Mouse (Mus musculus) right cerebral cortex, postnatal 25 days (tissue): ENCODE data around the gene Clk3.
A peak's percentile ranks its signal among the peaks of the same experiment; 100 is the strongest.

ENCODE experiments used
- DNase-seq: peaks from one replicate; pipeline ENCODE4 v3.0.0; 2022

The Clk3 gene

DNA sequence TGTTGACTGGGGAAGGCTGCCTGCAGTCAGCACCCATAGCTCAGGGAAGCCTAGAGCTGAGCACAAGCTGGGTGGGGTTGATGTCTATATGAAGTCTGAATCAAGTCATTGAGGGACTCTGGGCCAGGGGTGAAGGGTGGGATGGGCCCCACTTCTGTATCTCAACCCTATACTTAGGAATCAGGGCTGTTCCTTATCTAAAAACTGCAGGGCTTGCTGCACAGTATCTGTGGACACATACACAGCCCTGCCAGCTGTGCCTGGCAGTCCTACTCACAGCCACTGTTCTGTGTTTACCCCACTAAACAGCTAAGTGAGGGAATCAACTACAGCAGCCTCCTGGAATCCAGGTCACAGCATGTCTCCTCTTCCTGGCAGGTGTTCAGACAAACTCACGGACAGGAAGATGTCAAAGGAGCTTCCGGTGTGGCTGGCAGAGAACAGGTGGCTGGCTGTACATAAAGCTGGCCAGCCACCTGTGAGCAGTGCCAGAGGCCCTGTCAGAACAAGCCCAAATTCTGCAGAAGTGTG lies 3.9 kb upstream of the Clk3 start:
- no peak for DNase-seq

DNA sequence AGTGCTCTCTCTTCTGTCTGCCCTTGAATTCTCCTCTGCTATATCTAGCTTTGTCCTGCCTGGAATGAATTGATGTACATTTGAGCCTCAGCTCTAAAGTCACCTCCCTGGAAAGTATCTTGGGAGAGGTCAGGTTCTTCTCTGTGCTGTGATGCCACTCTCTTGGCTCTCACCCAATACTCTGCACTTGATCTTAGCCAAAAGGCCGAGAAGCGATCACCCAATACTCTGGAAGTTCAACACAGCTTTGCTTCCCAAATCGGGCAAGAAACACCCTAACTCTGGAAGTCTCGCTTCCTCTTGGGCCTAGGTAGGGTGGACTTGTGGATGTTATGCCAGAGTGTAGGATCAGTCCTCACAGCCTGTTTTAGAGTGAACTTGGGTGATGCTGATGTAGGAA lies 1.6 kb upstream of the Clk3 start:
- DNase-seq = no peak

DNA sequence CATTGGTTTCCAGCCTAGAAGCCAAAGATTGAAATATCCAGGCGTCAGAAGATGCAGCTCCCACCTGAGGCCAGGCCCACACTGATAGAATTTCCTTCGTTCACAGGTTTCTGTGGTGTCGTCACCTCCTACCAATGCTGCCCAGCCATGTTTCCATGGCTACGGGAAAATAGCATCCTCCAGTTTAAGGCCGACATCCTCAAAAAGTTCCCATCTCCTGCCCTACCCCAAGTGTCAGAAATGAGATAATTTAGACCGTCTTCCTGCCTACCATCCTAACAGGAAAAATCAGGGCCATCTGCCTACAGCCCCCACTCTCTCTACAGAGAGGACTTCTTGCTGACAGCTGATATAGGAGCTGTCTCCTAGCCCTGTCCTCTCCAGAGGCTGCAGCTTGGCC lies 771 bp upstream of the Clk3 start:
- no peak for DNase-seq

DNA sequence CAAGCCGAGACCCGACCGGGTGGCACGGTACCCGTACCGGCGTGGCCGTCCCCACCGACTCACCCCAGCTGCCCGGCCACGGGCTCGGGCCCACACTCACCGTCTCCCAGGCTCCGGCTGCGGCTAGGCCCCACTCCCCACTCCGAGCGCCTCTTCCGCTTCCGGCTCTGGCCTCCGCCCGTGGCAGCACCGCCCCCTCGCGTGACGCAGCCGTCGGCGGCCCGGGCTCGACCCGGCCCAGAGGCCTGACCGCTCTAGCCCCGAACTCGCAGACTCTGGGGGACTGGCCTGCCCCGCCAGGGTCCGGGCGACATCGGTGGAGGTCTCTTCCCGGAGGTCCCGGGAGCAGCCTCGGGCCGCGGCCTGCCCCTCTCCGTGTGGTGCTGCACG lies 691 bp downstream of the Clk3 start:
- DNase-seq = peak; percentile 96

GRCm38 (mm10) chr9:57764147-57764973 lies 1.3 kb downstream of the Clk3 start:
- peak; percentile 77 for DNase-seq

DNA sequence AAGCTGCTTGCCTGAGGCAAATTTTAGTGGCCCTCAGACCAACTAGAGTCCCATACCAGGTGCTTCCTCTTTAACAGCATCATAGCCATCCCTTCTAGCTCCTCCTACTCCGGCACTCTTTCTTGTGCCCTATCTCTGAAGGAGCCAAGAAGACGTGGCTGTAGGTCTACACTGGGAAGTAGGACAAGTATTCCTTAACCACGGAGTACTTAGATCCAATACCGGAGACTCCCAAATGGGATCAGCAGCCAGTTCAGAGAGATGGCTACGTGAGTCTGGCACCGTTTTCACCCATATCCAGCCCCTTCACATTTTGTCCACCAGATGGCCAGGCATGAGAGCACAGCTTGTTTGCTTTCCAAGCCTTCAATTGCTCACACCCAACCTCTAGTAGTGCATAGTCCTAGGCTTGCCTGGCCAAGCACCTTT lies 3.1 kb downstream of the Clk3 start:
- DNase-seq = no peak

- no peak for DNase-seq
Observed at GRCm38 (mm10) chr9:57761563-57762551, 3.8 kb downstream of the Clk3 start.

DNA sequence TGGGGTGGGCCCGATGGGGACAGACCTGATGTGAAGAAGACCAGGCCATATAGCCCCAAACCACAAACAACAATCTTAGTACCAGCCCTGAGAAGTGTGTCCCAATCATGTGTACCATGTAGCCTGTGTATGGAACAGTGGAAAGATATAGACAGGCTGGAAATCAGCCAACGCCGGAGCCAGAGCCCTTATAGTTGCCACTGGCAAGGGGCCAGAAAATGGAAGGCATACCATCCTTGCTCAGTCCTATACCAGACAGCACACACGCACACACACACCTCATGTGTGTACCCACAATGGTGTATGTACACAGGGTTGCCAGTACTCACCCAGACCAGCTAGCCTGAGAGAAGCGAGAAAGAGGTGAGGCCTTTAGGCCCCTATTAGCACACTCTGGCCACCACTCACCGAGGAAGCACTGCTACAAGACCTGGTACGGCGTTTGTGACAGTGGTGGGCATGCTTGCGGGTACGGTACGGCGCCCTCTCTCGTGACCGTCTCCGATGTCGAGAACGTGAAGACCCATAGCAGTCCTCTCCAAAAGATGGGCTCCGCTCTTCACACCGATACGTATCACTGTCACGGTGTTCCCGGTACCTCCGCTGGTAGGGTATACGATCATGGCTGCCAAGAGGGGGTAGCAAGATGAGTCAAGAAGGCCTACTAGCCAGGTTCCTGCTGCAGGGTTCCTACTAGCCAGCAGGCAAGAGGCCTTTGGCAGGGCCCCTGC lies 5.1 kb downstream of the Clk3 start:
- DNase-seq = no peak

- DNase-seq = peak; percentile 56
Observed at GRCm38 (mm10) chr9:57759289-57759688, 6.4 kb downstream of the Clk3 start.

DNA sequence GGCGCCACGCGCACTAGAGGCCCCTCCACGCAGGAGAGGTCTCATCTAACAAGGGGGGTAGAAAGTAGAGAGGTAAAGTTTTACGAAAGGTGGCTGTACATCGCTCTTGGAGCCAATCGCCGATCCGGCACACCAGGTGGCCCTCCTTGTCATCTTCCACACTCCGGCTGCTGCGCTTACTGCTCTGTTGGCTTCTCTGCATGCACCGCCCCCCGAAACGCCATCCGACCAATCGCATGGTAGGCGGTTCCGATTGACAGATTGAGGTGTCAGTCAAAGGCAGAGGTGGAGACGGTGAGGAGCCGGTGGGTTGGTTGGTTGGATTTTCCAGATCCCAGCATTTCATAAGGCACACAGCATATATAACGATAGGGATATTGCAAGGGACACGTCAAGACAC lies 7.1 kb downstream of the Clk3 start:
- no peak for DNase-seq

- DNase-seq = no peak
Observed at GRCm38 (mm10) chr9:57757578-57757977, 8.1 kb downstream of the Clk3 start.

DNA sequence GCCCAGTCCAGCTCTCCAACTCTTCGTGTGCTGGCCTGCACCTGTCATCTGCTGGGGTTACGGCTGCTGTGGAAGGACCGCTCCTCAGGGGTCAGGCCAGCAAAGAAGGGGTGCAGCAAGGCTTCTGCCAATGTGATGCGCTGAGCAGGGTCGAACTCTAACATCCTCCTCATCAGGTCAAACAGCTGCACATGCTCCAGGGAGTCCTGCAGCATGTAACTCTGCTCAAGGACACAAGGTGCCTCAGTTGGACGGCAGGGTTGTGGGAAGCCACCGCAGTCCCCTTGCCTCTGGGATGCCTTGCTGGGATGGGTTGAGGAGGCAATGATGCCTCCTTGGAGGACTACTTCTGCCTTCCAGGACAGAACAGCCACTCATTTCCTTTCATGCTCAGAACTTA lies 14.8 kb downstream of the Clk3 start:
- no peak for DNase-seq

- no peak for DNase-seq
Observed at GRCm38 (mm10) chr9:57748831-57749230, 16.8 kb downstream of the Clk3 start.

GRCm38 (mm10) chr9:57748137-57748536 lies 17.5 kb downstream of the Clk3 start:
- no peak for DNase-seq

DNA sequence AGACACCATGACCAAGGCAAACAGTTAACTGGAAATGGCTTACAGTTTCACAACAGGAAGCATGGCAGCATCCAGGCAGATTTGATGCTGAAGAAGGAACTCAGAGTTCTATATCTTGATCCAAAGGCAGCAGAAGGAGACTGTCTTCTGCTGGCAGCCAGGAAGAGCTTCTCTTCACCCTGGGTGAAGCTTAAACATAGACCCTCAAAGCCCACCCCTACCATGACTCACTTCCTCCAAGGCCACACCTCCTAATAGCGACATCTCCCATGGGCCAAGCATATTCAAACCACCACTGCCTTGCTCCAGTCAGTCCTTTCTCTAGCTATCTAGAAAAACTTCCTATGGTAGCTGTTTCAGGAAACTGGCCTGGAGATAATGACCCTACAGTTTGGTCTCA lies 18.6 kb downstream of the Clk3 start:
- DNase-seq = no peak

DNA sequence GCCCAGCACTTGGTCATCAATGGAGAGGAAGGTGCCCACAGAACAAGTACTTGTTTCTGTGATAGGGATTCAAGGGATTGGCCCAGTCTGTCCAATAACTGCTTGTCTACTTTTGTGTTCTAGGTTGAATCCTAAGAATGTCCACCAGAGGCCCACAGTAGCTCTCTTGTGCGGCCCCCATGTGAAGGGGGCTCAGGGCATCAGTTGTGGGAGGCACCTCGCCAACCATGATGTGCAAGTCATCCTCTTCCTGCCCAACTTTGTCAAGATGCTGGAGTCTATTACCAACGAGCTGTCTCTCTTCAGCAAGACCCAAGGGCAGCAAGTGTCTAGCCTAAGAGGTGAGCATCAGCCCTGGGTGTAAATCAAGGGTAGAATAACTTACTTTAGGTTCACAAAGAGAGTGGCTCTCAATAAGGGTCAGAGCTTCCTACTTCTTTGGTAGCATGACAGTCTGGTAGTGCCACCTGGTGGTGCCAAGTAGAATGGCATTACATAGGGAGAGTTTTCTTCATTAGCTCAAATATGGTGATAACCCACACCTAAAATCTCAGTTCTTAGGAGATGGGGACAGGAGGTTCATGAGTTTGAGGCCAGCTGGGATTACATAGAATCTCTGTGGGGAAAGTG lies 21.1 kb downstream of the Clk3 start:
- DNase-seq = no peak

DNA sequence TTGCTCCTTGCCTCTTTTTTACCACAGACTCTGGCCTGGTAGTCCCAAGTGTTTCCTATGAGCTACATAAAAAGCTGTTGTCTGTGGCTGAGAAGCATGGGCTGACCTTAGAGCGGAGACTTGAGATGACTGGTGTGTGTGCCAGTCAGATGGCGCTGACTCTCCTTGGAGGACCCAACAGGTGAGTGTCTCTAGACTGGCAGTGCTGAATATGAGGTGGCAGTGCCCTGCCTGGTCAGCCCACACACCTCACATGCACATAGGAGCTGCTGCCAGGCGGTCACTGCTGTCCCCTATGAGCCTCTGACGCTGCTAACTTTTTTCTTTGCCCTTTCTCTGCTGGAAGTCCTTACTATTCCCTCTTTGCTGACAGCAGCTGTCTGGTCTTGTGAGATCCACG lies 25.8 kb downstream of the Clk3 start:
- no peak for DNase-seq

DNA sequence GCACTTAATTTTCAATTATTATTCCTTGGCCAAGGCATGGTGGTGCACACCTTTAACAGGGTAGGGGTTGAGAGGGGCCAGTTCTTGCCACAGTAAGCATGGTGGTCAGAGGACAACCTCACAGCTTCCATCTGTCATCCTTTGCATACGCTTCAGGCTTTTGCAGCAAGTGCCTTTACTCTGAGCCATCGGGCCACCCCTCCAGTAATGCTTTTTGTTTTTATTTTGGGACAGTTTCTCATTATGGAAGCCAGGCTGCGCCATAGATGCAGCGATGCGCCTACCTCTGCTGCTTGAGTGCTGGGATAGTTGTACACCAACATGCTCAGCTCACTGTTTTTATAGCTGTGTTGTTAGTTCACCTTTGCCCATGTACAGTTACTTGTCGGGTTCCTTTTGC lies 32.1 kb downstream of the Clk3 start:
- DNase-seq = no peak

DNA sequence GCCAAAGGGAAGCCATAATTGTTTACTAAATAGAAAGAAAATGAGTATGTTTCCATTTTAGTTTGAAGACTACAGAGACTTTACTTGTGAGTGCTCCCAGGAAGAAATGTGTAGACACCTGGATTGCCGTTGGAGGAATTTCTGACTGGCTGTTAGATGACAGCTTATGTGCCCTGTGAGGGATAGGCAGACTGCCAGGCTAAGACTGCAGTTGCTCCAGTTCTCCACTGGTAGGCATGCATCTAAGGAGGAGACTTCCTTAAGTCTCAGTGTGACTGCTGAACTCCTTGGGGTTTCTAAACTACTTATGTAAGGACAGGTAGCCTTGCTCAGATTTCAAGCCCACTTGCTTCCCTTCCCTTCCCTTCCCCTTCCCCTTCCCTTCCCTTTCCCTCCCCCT lies 37.3 kb downstream of the Clk3 start:
- DNase-seq = no peak

DNA sequence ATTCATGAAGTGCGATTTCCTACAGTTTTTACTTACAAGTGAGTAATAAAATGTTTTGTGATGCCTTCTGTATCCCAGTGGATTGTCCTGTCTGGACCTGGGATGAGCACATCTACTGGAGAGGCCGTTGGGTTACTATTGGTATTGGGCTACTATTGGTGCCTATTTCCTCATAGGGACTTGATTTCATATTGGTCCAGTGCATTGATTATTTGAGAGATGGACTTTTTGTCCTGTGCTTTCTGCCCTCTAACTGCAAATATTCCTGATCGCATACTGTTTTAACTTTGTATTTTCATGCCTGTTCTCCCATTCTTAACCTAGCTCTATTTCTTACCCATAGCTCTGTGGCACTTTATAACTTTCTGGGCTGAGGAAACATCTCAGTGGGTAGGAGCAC lies 41.0 kb downstream of the Clk3 start:
- no peak for DNase-seq

DNA sequence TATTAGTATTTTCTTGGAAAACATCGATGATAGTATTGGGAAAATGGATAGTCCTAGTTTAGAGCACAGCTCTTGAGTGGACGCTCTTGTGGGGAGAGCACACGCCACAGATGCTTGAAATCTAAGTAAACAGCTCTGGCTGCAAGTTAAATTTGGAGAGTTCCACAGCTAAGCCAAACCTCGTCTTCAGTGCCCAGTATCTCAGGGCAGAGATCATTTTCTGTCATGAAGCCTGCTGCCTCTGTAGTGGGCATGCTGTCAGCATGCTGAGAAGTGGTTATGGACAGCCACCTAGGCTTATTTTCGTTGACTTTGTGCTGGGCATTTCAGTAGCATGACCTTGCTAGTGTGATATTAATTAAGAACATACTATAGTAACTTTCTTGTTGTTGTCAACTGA lies 41.9 kb downstream of the Clk3 start:
- no peak for DNase-seq

GRCm38 (mm10) chr9:57723315-57723715 lies 42.3 kb downstream of the Clk3 start:
- DNase-seq = peak; percentile 17

DNA sequence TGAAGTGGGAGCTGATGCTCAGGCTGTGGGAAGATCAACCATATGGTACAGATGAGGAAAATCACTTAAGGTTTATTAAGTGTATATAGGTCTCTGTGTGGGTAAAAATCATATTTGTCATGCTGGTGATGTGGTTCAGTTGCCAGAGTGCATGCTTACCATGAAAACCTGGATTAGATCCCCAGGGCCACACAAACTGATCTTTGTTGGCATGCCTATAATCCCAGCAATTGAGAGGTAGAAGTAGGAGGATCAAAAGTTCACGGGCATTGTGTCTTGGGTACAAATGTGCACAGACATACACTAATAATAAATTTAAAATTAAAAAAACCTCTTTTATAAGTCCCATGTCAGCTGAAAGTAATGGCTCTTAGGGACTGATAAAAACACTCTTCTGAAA lies 43.3 kb downstream of the Clk3 start:
- DNase-seq = no peak
